8 mouse cellular contexts compared by ENCODE assay signal in the genomic region with DNA sequence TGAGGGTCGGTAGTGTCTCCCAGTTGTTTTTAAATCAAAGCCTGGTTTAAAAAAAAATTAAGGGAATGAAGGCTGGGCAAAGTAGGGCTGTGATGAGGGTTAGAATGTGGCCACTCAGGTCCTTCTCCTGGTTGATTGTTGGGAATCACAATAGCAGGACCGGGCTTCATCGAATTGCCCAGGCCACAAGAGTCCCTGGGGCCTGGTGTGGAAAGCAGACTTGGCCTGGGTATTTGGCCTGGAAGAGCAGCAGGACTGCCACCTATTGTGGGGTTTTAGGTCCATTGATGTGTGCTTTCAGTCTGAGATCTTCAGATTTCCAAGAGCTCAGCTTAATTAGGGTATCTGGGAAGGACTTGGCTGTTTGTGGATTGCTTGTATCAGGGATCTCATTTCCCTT. TPM values are rescaled to one million over a fixed set of nuclear protein-coding genes. Genes with fewer than 3 reads are reported as not detected.
DNase-seq lines count a peak whose midpoint lies in the region; ATAC-seq and TF ChIP-seq lines count a peak whose summit lies in the region.

No protein-coding gene starts in this region.

- WGBS in kidney, embryonic 15.5 days, result 50% methylated on average over 3 of the region's 3 CpGs
- 33% methylated on average over 3 of the region's 3 CpGs for WGBS in hindbrain, embryonic 16.5 days
- 35% methylated on average over 3 of the region's 3 CpGs for WGBS in neural tube, embryonic 12.5 days

- H3K27ac ChIP-seq in kidney, embryonic 15.5 days, result peak overlapping the region; percentile 94
- H3K27ac ChIP-seq in cortical plate, adult 2 months (ENCODE audit: insufficient read depth, low read length), result peak overlapping the region; percentile 73
- H3K27ac ChIP-seq in hindbrain, embryonic 16.5 days (ENCODE audit: low read depth, low read length), result peak overlapping the region; percentile 81; the same call in 1 of the 2 replicates
- no peak overlapping the region for H3K27ac ChIP-seq in neural tube, embryonic 12.5 days

- H3K4me2 ChIP-seq in kidney, embryonic 15.5 days, result peak overlapping the region; percentile 91
- H3K4me2 ChIP-seq in hindbrain, embryonic 16.5 days (ENCODE audit: low read length), result peak overlapping the region; percentile 77
- H3K4me2 ChIP-seq in neural tube, embryonic 12.5 days (replicated peaks), result peak overlapping the region; percentile 92

- DNase-seq in kidney, postnatal 4 days, result no peak
- DNase-seq in spleen, postnatal 4 days (ENCODE audit: low spot score in 2 of 2), result no peak
- DNase-seq in left cerebral cortex, postnatal 36 days (ENCODE audit: low spot score in 2 of 2), result no peak
- no peak for DNase-seq in spleen, adult 18-20 months

- intact Hi-C loops in left cerebral cortex, postnatal 36 days (cut with DNase I), result loop anchor here (5.0 kb wide), 1 partner anchor 45 kb away; a partner anchor contains a TSS

- peak overlapping the region; percentile 73 for H3K9ac ChIP-seq in kidney, embryonic 15.5 days
- peak overlapping the region; percentile 80 for H3K9ac ChIP-seq in hindbrain, embryonic 16.5 days (ENCODE audit: low read depth, low read length)
- peak overlapping the region; percentile 84 for H3K9ac ChIP-seq in neural tube, embryonic 12.5 days

- TF ChIP-seq CTCF in cortical plate, adult 2 months (IDR thresholded peaks at IDR 0.05; ENCODE audit: extremely low read depth, insufficient read depth, low read length), result no peak

- peaks cover 30% of the 10 kb centered on the region for H3K4me1 ChIP-seq in kidney, embryonic 15.5 days
- H3K4me1 ChIP-seq in cortical plate, adult 2 months (ENCODE audit: control insufficient read depth, insufficient read depth, low read length), result peaks cover 16% of the 10 kb centered on the region; the same call in 1 of the 2 replicates
- peaks cover 25% of the 10 kb centered on the region for H3K4me1 ChIP-seq in hindbrain, embryonic 16.5 days (ENCODE audit: control insufficient read depth, insufficient read depth, low read depth, low read length)
- peaks cover 28% of the 10 kb centered on the region for H3K4me1 ChIP-seq in neural tube, embryonic 12.5 days

- 0 out of 2 replicates have a peak, but pooled peaks have one; percentile 13 for TF ChIP-seq POLR2A in cortical plate, adult 2 months (IDR thresholded peaks at IDR 0.05; ENCODE audit: extremely low read depth, insufficient read depth, low read length)

- no peak for ATAC-seq in kidney, embryonic 15.5 days (replicated peaks; ENCODE audit: low FRiP score)
- ATAC-seq in hindbrain, embryonic 16.5 days, result no peak
- no peak for ATAC-seq in neural tube, embryonic 12.5 days (ENCODE audit: low FRiP score, low read depth)

- peak overlapping the region; percentile 78 for H3K4me3 ChIP-seq in kidney, embryonic 15.5 days (replicated peaks)
- H3K4me3 ChIP-seq in cortical plate, adult 2 months (ENCODE audit: insufficient read depth, low read length), result peak overlapping the region; percentile 52
- peak overlapping the region; percentile 80 for H3K4me3 ChIP-seq in hindbrain, embryonic 16.5 days (ENCODE audit: low read length)
- peak overlapping the region; percentile 79 for H3K4me3 ChIP-seq in neural tube, embryonic 12.5 days

- no peaks in the 10 kb centered on the region for H3K27me3 ChIP-seq in kidney, embryonic 15.5 days
- no peaks in the 10 kb centered on the region for H3K27me3 ChIP-seq in hindbrain, embryonic 16.5 days (replicated peaks; ENCODE audit: control insufficient read depth, insufficient read depth, low read length)
- H3K27me3 ChIP-seq in neural tube, embryonic 12.5 days (replicated peaks), result no peaks in the 10 kb centered on the region

- peaks cover 25% of the 10 kb centered on the region for H3K36me3 ChIP-seq in kidney, embryonic 15.5 days
- H3K36me3 ChIP-seq in hindbrain, embryonic 16.5 days (ENCODE audit: control insufficient read depth, insufficient read depth, low read length), result peaks cover 14% of the 10 kb centered on the region; the same call in 1 of the 2 replicates
- peaks cover 20% of the 10 kb centered on the region for H3K36me3 ChIP-seq in neural tube, embryonic 12.5 days

- no peaks in the 10 kb centered on the region for H3K9me3 ChIP-seq in kidney, embryonic 15.5 days (replicated peaks)
- no peaks in the 10 kb centered on the region for H3K9me3 ChIP-seq in hindbrain, embryonic 16.5 days (ENCODE audit: control insufficient read depth, low read length)
- no peaks in the 10 kb centered on the region for H3K9me3 ChIP-seq in neural tube, embryonic 12.5 days

RNA-seq across cellular contexts. Expression of a gene that starts 10.1 kb away (rescaled TPM):
- 23.9 and 26.5 TPM in 2 replicates for polyA plus RNA-seq in kidney, embryonic 15.5 days (2015; fragmentation: Nextera tagmentation; extraction: Ambion mirVana)
- 318 and 326 TPM in 2 replicates for polyA plus RNA-seq in cortical plate, adult 2 months (2012; rRNA removed)
- 22.9 and 23.1 TPM in 2 replicates for polyA plus RNA-seq in hindbrain, embryonic 16.5 days (2015; fragmentation: Nextera tagmentation; extraction: Ambion mirVana)
- 23.2 and 24.9 TPM in 2 replicates for polyA plus RNA-seq in neural tube, embryonic 12.5 days (2016; fragmentation: Nextera tagmentation; extraction: Ambion mirVana)
- 100 to 1,000 TPM; 244 to 267 TPM for total RNA-seq in left cerebral cortex, postnatal 36 days (2021)

RNA-seq across cellular contexts. Expression of a gene that starts 46.3 kb away (rescaled TPM):
- 28.2 and 29.3 TPM in 2 replicates for polyA plus RNA-seq in kidney, embryonic 15.5 days (2015; fragmentation: Nextera tagmentation; extraction: Ambion mirVana)
- 19.9 and 21.0 TPM in 2 replicates for polyA plus RNA-seq in cortical plate, adult 2 months (2012; rRNA removed)
- polyA plus RNA-seq in hindbrain, embryonic 16.5 days (2015; fragmentation: Nextera tagmentation; extraction: Ambion mirVana), result 15.7 and 18.4 TPM in 2 replicates
- 21.6 and 21.7 TPM in 2 replicates for polyA plus RNA-seq in neural tube, embryonic 12.5 days (2016; fragmentation: Nextera tagmentation; extraction: Ambion mirVana)
- 10 to 100 TPM; 26.4 to 37.6 TPM for total RNA-seq in left cerebral cortex, postnatal 36 days (2021)

RNA-seq across cellular contexts. Expression of a gene that starts 59.4 kb away (rescaled TPM):
- polyA plus RNA-seq in kidney, embryonic 15.5 days (2015; fragmentation: Nextera tagmentation; extraction: Ambion mirVana), result 159 and 163 TPM in 2 replicates
- polyA plus RNA-seq in cortical plate, adult 2 months (2012; rRNA removed), result 53.3 and 57.7 TPM in 2 replicates
- polyA plus RNA-seq in hindbrain, embryonic 16.5 days (2015; fragmentation: Nextera tagmentation; extraction: Ambion mirVana), result 118 and 122 TPM in 2 replicates
- 123 and 126 TPM in 2 replicates for polyA plus RNA-seq in neural tube, embryonic 12.5 days (2016; fragmentation: Nextera tagmentation; extraction: Ambion mirVana)
- 10 to 100 TPM; 31.0 to 36.3 TPM for total RNA-seq in left cerebral cortex, postnatal 36 days (2021)

RNA-seq across cellular contexts. Expression of a gene that starts 59.8 kb away (rescaled TPM):
- 216 and 224 TPM in 2 replicates for polyA plus RNA-seq in kidney, embryonic 15.5 days (2015; fragmentation: Nextera tagmentation; extraction: Ambion mirVana)
- polyA plus RNA-seq in cortical plate, adult 2 months (2012; rRNA removed), result 533 and 545 TPM in 2 replicates
- 333 and 346 TPM in 2 replicates for polyA plus RNA-seq in hindbrain, embryonic 16.5 days (2015; fragmentation: Nextera tagmentation; extraction: Ambion mirVana)
- polyA plus RNA-seq in neural tube, embryonic 12.5 days (2016; fragmentation: Nextera tagmentation; extraction: Ambion mirVana), result 213 TPM in 2 replicates
- total RNA-seq in left cerebral cortex, postnatal 36 days (2021), result 100 to 1,000 TPM; 425 to 455 TPM

Comparison
In these comparisons a context has a peak if more than half of its experiments do, and no peak if none do; other contexts are left out.
1. RNA of a gene that starts 10.1 kb away (polyA plus RNA-seq): 318 to 326 TPM in cortical plate, adult 2 months; 23.9 to 26.5 TPM in kidney, embryonic 15.5 days, 23.2 to 24.9 TPM in neural tube, embryonic 12.5 days and 22.9 to 23.1 TPM in hindbrain, embryonic 16.5 days; every median in the first group is over 10 times any median in the second.
2. Peak in every context shown above with its lines, with median percentiles within 50 percentile points of each other: H3K4me2 ChIP-seq, H3K4me3 ChIP-seq and H3K9ac ChIP-seq.